Mouse (Mus musculus) small intestine, adult 2 months (tissue): ENCODE data around the gene Rplp2.

Experiments
- CTCF ChIP-seq: fragments of 200-500 bp; IDR thresholded peaks from 2 replicates; pipeline ENCODE4 v1.5.1; 2012; ENCODE audit warnings: low read depth, mild to moderate bottlenecking, control low read depth, inconsistent platforms, low read length, moderate library complexity, mixed read lengths; ENCODE audit not compliant: insufficient replicate concordance, insufficient read length; ENCODE audit errors: extremely low read depth
- POLR2A ChIP-seq: fragments of 200-500 bp; IDR thresholded peaks from 2 replicates; pipeline ENCODE4 v1.6.1; 2012; ENCODE audit warnings: low read depth, mild to moderate bottlenecking, control low read depth, inconsistent platforms, low read length, moderate library complexity

GRCm38 (mm10) chr7:141485606-141486005 is 38.4 kb downstream of the Rplp2 start:
- TF ChIP-seq POLR2A (no peak), CTCF (no peak)
